Mouse (Mus musculus) heart, adult 18-20 months (tissue): ENCODE measurements around the gene Gm45015. TPM values are rescaled to one million over a fixed set of nuclear protein-coding genes. Genes with fewer than 3 reads are reported as not detected.
A peak's percentile ranks its signal among the peaks of the same experiment; 100 is the strongest.
"Not testable (repeated sequence)": the region's sequence is repeated elsewhere in the genome, so short reads cannot be mapped to it uniquely, and the experiment has no call there.

ENCODE experiments used
- DNase-seq, 2 experiments: peaks; one replicate each; pipeline ENCODE4 v3.0.0; 2021 to 2022; ENCODE audit warnings: mixed read lengths in 1 of 2
- long read RNA-seq, 2 experiments: library from polyadenylated mRNA; stranded (forward); transcript quantifications; one replicate each; pipeline ENCODE4 v2.0.0; 2021
- total RNA-seq, 2 experiments: library from RNA; stranded (reverse); gene quantifications; 2 replicates each; pipeline ENCODE4 v1.2.3; 2021

The Gm45015 gene
- total RNA-seq = not detected
- long read RNA-seq, experiment 1 = 0 reads
- long read RNA-seq, experiment 2 = 0 reads

DNA sequence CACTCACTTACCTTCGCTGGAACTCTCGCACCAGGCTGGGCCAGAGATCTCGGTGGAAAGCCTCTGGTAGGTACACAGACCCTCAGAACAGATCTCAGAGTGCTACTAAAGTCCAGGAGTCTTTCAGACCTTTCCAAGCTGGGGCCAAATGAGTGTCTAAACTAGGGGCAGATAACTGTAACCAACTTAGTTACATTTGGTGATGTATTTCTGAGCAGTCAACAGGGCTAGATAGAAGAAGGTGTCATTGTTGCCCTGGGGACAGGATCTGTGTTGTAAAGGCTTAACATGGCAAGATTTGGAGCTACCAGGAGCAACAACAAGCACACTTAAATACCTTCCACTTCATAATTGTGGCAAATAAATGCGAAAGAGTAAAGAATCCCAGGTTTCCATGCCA, at the start of gene Gm45015:
TSS of gene Gm45015 (minus strand) at position 101 of the 400 bp plus-strand sequence.
- no peak for DNase-seq

- no peak for DNase-seq
Measured at GRCm38 (mm10) chrX:73384924-73385323, 48.3 kb upstream of the Gm45015 start.

GRCm38 (mm10) chrX:73384419-73384818, 47.8 kb upstream of the Gm45015 start:
- no peak for DNase-seq

GRCm38 (mm10) chrX:73363291-73363690, 26.7 kb upstream of the Gm45015 start:
- no peak for DNase-seq

DNA sequence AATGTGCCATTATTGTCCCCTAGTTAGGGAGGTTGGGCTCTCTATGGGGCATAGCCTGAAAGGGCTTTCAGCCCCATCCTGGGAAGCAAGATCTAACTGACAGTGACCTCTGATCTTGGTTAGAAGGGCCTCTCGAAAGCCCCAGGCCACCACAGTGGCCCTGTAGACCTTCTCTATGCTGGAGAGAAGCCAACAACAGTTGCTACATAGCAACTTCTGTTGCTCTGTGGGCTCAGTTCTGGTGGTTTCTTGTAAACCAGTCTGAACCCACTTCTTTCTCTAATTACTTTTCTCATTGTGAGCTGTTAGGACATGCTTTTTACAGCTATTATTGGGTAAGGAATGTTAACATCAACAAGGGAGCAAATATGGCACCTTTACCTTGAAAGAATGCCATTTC, 20.1 kb upstream of the Gm45015 start:
- no peak for DNase-seq

DNA sequence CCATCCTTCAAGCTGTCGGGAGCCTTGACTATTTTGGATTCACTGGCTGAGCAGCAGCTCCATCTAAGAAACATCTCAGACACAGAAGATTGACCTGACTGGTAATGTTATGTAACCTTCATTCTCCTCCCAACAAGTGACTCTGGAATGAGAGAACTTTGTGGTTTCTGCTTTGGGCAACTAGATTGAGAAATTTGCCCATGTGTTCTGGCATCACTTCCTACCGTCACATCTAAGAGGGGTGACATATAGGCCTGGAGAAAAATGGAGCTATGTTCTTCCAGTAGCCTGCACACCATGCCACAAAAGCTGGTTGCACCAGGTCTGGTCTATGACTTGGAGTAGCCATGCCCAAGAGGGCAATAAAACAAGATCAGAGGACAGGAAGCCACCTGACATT, 19.5 kb upstream of the Gm45015 start:
- no peak for DNase-seq

GRCm38 (mm10) chrX:73344346-73344745, 7.7 kb upstream of the Gm45015 start:
- DNase-seq = no peak

DNA sequence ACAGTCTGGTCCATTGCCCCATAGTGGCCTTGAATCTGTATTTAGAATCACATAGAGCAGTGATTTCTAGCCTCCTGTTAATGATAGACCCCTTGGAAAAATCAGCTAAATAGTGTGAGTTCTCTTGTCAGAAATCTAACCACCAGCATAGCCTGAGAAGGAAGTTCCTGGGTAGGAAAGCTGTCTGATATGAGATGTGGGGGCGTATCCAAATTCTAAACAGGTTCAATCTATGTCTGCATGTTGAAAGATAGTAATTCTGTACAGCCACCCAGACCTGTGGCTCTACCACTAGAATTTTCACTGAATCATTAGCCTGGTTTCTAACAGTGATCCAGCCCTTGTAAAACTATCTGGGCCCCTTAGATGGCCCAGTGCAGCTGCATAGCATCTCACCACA, 7.2 kb upstream of the Gm45015 start:
- DNase-seq = no peak

DNA sequence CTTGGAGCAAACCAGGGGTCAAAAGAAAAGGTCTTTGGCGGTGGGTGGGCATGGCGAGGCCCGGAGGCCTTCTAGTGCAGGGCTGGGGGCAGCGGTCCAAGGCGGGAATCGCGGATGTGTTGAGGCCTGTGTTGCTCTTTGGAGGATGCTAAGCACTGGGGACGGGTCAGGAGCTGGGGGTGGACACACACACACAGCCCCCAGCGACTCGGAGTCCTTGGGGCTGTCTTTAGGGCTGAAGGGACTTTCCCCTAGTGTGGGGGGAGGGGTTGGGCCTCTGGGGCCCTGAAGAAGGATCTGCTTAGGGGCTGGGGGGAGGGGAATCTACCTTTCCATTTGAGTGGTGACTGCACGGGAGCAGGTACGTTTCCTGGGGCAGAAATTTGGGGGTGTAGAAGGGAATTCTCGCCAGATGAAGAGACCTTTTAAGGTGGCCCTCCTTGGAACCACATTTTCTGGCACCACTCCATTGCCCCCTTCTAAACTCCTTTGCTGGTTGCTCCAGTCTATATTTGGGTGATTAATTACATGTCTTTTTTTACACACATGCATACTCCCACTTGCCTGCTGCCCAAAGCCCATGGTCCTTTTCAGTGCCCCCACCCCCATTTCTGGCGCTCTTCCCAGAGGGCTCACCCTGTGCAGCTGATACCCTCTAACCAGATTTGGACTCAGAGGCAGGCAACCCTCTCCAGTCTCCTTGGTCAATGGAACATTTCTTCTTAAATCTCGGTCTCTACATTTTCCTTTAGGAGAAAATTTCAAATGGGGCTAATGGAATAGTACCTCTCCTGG, 6.5 kb upstream of the Gm45015 start:
- peak in 1 of 2 experiments; percentile 7 for DNase-seq

DNA sequence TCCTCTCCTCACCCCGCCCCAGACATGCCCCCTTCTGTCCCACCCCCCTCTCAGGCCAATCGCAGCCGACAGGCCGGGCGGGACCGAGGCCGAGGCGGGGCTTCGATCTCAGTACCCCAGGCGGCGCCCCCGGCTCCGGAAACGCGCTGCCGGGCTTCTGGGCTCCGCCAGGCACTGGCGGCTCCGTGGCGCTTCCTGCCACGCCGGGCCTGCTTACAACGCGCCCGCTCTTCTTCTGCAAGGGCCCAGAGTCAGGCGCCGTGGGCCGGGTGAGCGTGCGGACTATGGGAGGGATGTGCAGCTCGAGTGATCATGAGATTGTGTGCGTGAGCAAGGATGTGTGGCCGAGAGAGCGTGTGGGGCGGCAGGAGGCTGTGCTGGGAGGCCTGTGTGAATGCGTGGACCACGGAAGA, 5.8 kb upstream of the Gm45015 start, which contains the start of gene Zfp275:
TSS of gene Zfp275 (plus strand) at position 139 of the 413 bp plus-strand sequence.
- DNase-seq = peak; percentile 75 to 89

DNA sequence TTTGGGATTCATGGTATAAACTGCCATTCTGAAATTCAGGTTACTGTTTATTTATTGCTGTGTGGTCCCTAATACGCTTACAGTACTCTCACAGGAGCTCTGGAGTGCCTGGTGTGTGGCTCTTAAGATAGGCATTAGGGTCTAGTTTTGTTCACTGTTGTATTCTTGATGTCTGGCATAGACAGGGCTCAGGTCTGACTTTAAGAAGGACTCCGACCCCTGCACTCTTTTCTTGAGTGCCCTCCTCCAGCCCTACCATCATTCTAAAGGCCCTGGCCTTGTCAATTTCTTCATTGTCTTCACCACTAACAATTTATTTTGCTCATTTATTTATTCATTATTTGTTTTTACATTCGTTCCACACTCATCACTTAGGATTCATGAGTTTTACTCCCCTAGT, 5.4 kb upstream of the Gm45015 start:
- DNase-seq = no peak

- no peak for DNase-seq
Measured at GRCm38 (mm10) chrX:73341473-73341872, 4.8 kb upstream of the Gm45015 start.

DNA sequence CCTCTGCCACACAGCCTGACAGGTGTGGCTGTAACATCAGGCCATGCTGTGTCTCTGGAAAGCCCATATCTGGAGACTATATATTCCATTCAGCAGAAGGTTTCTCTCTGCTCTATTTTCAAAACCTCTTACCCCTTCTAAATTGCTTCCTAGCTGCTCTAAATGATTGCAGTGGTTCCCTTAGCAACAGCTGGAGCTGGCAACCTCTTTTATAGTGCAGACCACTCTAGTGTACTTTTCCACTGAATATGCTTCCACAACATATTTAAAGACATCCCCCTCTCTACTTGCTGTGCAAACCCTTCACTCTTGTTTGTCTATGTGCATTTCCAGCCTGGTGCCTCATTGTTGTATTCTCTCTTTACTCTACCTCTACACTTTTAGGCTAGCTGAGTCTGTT, 3.1 kb downstream of the Gm45015 start:
- no peak for DNase-seq

DNA sequence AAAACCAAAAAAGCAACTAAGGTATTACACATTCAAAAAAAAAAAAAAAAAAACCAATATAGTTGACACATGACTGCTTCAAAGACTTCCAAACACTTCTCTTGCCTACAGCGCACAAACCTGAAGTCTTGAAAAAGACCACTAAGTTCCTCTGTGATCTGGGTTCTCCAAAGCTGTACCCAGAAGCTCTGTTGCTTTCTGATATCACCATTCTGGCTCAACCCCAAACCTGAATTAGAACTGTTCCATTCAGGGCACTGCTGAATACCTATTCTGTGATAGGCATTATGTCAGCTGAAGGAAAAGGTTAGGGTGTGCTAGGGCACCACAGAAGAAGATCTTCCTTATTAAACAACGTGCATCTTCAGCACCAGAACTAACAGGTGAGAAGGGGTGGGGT, 9.4 kb downstream of the Gm45015 start:
- no peak for DNase-seq

- DNase-seq = no peak
Measured at GRCm38 (mm10) chrX:73321029-73321428, 15.6 kb downstream of the Gm45015 start.

DNA sequence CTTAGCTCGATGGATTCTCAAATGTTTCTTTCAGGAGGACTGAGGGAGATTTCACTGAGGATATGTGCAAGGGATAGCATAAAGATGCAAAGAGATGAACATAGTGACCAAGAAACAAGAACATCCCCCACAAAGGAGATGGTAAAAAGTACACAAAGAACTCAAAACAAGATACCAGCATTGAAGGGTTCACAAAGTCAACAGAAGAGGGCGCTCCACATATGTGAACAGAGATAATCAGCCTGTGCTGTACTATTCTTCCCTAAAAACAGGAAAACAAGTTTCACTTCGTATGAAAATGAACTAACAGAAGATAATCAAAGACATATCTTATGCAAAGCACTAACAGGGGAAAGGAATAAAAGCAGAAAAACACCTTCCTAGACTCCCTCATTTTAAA, 24.1 kb downstream of the Gm45015 start:
- peak; percentile 12 to 56 for DNase-seq

GRCm38 (mm10) chrX:73295745-73296144, 40.9 kb downstream of the Gm45015 start:
- DNase-seq = not testable (repeated sequence)

GRCm38 (mm10) chrX:73292876-73293275, 43.8 kb downstream of the Gm45015 start, which contains the start of the genes Xlr5a and Xlr5c:
Gene Xlr5a (minus strand): TSS chrX:73292976.
Gene Xlr5c (minus strand): TSS chrX:73292976.
- DNase-seq = not testable (repeated sequence)

Other genes with a start within 250 kb of the Gm45015 start
- under 1 TPM; 0.47 to 0.62 TPM for gene Xlr3a, start 239.7 kb downstream of the Gm45015 start, total RNA-seq
- not detected for gene Gm14685, start 219.8 kb downstream of the Gm45015 start, total RNA-seq
- not detected for gene Xlr5b, start 188.0 kb downstream of the Gm45015 start, total RNA-seq
- not detected for gene DXBay18, start 187.4 kb downstream of the Gm45015 start, total RNA-seq
- gene Spin2d, start 159.9 kb downstream of the Gm45015 start, total RNA-seq = not detected
- gene Xlr3b, start 144.6 kb downstream of the Gm45015 start, total RNA-seq = 1 to 10 TPM in 1 of 2 experiments, under 1 TPM in 1; 0.75 to 1.2 TPM
- 1 to 10 TPM in 1 of 2 experiments, under 1 TPM in 1; 0.67 to 1.1 TPM for gene Xlr4b, start 122.5 kb downstream of the Gm45015 start, total RNA-seq
- gene F8a, start 108.5 kb downstream of the Gm45015 start, total RNA-seq = 1 to 10 TPM; 6.6 to 7.2 TPM
- gene Xlr4c, start 93.7 kb downstream of the Gm45015 start, total RNA-seq = not detected
- gene Xlr3c, start 71.5 kb downstream of the Gm45015 start, total RNA-seq = not detected
- gene Xlr5a, start 43.9 kb downstream of the Gm45015 start, total RNA-seq = not detected
- not detected for gene Xlr5c, start 43.9 kb downstream of the Gm45015 start, total RNA-seq
- gene Zfp275, start 5.8 kb upstream of the Gm45015 start, total RNA-seq = 1 to 10 TPM; 5.6 to 6.6 TPM
- not detected for gene Gm18336, start 61.9 kb upstream of the Gm45015 start, total RNA-seq
- gene Zfp92, start 74.3 kb upstream of the Gm45015 start, total RNA-seq = not detected
- not detected for gene Trex2, start 98.5 kb upstream of the Gm45015 start, total RNA-seq
- 1 to 10 TPM; 6.2 to 9.1 TPM for gene Haus7, start 122.2 kb upstream of the Gm45015 start, total RNA-seq
- 100 to 1,000 TPM; 174 to 186 TPM for gene Bgn, start 146.8 kb upstream of the Gm45015 start, total RNA-seq
- gene Atp2b3, start 166.2 kb upstream of the Gm45015 start, total RNA-seq = under 1 TPM; 0.17 to 0.28 TPM